Mouse (Mus musculus) gastrocnemius, postnatal 36 days (tissue): Measurements from ENCODE around the gene Strn. TPM values are rescaled to one million over a fixed set of nuclear protein-coding genes. Genes with fewer than 3 reads are reported as not detected.
"Not testable (repeated sequence)": the region's sequence is repeated elsewhere in the genome, so short reads cannot be mapped to it uniquely, and the experiment has no call there.

Experiments used
- DNase-seq, 2 experiments: peaks; one replicate each; pipeline ENCODE4 v3.0.0; 2022
- intact Hi-C: fragments of 180-260 bp; cut with DNase I; formaldehyde crosslinking; loops from one replicate; pipeline ENCODE4 v1.15.1; 2025
- total RNA-seq, 2 experiments: library from RNA; stranded (reverse); gene quantifications; 2 replicates each; pipeline ENCODE4 v1.2.3; 2021

Gene Strn
- total RNA-seq, 2 experiments from 2014 or later, result 5.1 to 6.1 TPM

DNA sequence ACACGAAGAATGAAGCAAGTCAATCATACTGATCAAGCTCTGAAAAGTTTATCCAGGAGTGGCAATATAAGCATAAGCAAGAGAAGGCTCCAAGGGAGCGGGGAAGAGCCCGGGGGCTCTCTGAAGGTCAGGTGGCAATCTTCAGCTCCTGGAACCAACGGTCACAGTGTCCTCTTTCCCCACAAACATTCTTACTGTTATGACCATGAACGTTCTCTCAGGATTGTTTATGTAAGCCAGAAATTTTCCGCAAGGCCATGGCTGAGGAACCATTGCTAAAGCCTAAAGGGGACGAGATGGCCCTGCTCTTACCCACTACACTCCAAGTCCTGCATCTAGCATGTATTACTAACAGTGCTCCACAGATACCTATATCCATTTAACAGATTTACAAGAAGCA lies 15.3 kb downstream of the Strn start:
- no peak for DNase-seq
- intact Hi-C loops, result no loop called here

DNA sequence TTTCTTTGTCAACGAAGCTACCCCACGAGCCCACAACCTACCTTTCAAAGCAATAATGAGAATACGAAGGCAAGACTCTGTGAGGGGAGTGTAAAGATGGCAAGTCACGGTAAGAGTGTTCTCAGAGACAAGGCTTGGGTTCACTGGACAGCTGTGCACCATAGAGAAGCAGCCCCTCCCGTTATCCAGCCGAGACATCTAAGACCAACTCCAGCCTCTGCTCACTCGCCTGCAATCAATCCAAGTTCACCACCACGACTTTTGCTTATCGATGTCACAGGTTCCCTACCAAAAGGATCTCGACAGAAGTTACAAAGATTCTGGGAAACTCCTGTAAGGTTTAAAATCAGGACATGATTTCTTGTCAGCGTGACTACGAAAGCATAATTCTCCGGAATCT lies 17.9 kb downstream of the Strn start:
- no peak for DNase-seq
- intact Hi-C loops, result no loop called here

- no peak for DNase-seq
- intact Hi-C loops, result no loop called here
Observed at GRCm38 (mm10) chr17:78710258-78710657, 26.7 kb downstream of the Strn start.

- intact Hi-C loops, result no loop called here
Observed at GRCm38 (mm10) chr17:78708422-78708821, 28.6 kb downstream of the Strn start.

DNA sequence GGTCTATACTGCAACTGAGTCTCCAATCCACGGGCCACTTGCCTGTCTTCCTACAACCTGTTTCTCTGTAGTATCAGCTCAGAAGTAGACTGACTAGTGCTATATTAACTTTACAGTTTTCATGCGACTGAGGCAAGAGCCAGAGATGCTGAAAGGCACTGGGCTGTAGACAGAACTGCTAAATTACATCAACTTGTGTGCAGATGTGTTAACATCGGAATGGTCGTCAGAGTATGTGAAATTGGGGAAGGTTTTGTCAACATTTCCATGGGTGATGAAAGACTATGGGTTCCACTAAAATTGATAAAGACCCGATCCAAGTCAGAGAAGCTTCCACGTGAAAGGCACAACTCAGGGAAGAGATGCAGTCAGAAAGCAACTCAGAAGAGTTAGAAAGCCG lies 34.0 kb downstream of the Strn start:
- intact Hi-C loops, result no loop called here
- DNase-seq, result no peak

More at GRCm38 (mm10) chr17:78708422-78708821, 28.6 kb downstream of the Strn start:
- DNase-seq, result no peak

- intact Hi-C loops, result no loop called here
Observed at GRCm38 (mm10) chr17:78698965-78699364, 38.0 kb downstream of the Strn start.

GRCm38 (mm10) chr17:78697462-78697861 lies 39.5 kb downstream of the Strn start:
- intact Hi-C loops, result no loop called here
- DNase-seq, result no peak

More at GRCm38 (mm10) chr17:78698965-78699364, 38.0 kb downstream of the Strn start:
- no peak for DNase-seq

DNA sequence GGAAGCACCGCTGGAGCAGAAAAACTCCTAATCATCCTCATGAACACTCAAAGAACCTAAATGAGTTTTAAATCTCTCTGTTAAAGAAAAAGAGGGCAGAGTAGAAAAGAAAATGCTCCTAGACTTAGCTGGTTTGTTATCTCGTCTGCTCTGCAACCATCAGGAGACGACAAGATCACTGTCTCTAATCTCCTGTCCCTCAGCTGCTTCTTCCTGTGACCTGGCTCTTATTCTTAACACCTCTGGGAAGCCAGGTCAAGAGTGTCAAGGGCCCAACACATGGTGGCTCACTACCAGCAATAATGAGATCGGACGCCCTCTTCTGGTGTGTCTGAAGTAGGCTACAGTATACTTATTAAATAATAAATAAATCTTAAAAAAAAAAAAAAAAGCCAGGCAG lies 40.1 kb downstream of the Strn start:
- intact Hi-C loops, result no loop called here
- no peak for DNase-seq

DNA sequence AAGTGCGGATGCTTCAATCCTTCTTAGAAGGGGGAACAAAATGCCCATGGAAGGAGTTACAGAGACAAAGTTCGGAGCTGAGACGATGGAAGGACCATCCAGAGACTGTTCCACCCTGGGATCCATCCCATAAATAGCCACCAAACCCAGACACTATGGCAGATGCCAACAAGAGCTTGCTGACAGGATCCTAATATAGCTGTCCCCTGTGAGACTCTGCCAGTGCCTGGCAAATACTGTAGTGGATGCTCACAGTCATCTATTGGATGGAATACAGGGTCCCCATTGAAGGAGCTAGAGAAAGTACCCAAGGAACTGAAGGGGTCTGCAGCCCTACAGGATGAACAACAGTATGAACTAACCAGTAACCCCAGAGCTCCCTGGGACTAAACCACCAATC lies 47.8 kb downstream of the Strn start:
- DNase-seq, intact Hi-C loops: not testable (repeated sequence)

DNA sequence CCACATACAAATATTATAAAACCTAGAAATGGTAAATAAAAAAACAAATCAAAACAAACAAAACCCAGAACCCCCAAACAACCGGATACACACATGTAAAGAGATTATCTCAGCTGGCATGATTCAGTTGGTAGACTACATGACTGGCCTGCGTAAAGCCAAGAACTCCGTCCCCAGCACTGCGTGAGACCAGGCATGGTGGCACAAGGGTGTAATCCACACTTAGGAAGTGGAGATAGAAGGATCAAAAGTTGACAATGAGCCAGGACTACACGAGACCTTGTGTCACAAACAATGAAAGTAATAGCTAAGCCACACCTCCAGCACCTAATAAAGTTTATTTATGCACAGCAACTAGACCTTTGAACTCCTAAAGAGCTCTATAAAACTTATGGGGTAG lies 49.0 kb downstream of the Strn start:
- intact Hi-C loops, result no loop called here

DNA sequence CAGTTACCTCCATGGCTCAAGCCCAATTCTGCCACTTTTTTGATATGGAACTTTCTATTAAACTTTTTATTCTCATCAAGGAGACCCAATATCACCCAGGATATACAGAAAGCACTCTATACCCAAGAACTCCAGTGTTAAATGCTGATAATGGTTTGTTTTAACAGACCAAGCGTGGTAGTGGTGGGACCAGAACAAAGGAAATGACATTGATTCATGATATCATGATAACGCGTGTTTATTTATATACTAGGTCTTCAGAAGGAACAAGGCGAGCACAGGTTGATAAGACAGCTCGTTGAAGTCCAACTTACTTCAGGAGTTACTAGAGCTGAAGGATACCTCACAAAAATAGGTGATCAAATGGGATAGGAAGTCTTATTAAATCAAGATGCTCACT lies 52.0 kb downstream of the Strn start:
- intact Hi-C loops, result no loop called here
- DNase-seq, result no peak

More for the DNA sequence above, 49.0 kb downstream of the Strn start:
- DNase-seq, result no peak

- intact Hi-C loops, result no loop called here
Observed at GRCm38 (mm10) chr17:78682351-78682750, 54.6 kb downstream of the Strn start.

GRCm38 (mm10) chr17:78679503-78679902 lies 57.5 kb downstream of the Strn start:
- no peak for DNase-seq
- intact Hi-C loops, result no loop called here

More at GRCm38 (mm10) chr17:78682351-78682750, 54.6 kb downstream of the Strn start:
- no peak for DNase-seq

DNA sequence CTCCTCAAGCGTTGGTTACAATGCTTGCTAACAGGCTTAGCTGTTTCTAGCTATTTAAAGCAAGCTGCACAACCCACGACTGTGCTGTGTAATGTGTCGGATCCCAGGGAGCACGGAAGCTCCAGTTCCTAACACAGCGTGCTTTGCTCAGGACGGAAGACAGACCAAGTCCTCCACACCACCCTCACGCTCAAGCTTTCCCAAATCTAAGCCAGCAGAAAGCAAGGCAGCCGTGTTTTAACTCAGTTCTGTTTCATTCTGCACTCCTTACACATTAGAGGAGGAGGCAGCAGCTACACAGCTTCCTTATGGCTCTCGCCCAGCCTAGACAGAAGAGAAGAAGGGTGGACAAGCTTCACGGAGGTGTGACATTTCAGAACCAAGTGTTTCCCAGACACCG lies 60.2 kb downstream of the Strn start:
- DNase-seq, result no peak

GRCm38 (mm10) chr17:78664962-78665545 lies 71.9 kb downstream of the Strn start:
- no peak for DNase-seq
- intact Hi-C loops, result no loop called here

More for the DNA sequence above, 60.2 kb downstream of the Strn start:
- intact Hi-C loops, result no loop called here

- intact Hi-C loops, result no loop called here
- no peak for DNase-seq
Observed at GRCm38 (mm10) chr17:78654841-78655240, 82.2 kb downstream of the Strn start.

DNA sequence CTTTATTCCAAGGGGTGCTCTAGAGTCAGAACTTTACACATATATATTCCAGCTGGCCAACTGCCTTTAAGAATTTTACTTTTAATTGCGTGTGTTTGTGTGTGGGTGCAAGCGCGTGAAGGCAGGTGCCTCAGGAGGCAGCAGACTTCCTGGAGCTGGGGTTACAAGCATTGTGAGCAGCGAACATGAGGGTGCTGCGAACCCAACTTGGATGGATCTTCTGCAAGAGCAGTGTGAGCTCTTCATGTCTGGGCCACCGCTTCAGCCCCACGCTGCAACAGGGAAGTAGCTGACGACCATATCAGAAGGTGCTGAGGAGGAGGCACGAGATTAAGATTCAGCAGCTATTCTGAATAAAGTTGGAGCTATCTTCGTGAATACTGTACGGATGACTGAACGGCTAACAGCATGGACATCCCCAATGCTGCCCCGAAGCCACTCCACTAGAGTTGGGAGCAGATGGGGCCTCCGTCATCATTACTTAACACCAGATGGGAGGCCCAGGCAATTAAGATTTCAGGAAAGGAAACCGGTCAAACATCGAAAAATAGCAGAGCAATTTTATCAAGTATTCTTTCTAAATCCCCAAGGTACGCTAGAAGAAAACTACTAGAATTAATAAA lies 93.0 kb downstream of the Strn start:
- no peak for DNase-seq
- intact Hi-C loops, result no loop called here

GRCm38 (mm10) chr17:78642259-78642658 lies 94.7 kb downstream of the Strn start:
- intact Hi-C loops, result no loop called here
- DNase-seq, result no peak

GRCm38 (mm10) chr17:78640387-78640786 lies 96.6 kb downstream of the Strn start:
- intact Hi-C loops, result no loop called here
- no peak for DNase-seq

DNA sequence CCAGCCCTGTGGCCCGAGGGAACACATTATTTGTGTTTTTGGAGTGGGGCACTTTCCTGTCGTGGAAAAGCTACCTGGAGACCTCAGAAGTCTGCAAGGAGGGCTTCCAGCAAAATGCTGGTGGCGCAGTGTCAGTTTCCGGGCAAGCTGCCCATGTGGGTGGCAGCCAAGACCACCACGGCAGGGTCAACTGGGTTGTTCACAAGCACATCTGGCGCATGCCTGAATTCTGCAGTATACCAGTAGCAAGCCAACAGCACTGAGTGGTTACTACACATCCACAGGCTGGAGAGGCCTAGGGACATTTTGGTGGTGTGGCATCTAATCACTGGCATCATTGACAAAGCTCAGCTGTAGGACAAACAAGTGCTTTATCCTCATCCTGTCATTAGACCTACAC lies 97.9 kb downstream of the Strn start:
- intact Hi-C loops, result no loop called here
- DNase-seq, result no peak

DNA sequence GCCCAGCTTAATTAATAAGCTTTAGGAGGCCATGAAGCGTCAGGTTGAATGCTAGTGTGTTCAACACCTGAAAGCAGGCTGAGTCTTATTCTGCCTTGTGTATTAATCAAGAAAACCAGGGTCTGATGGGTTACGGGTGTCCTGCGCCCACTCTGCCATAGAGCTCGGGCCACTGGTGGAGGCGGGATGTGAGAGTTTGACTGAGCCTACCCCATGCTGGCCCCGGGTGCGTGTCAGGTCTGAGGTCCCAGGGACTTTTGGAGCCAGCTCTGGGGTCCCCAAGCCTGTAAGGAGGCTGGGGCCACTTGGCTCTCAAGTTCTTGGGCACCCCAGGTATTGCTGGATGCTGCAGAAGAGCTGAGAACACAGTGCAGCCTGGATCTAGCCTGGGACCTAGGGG lies 99.9 kb downstream of the Strn start:
- no peak for DNase-seq
- intact Hi-C loops, result no loop called here

- intact Hi-C loops, result no loop called here
- DNase-seq, result no peak
Observed at GRCm38 (mm10) chr17:78635616-78636015, 101.4 kb downstream of the Strn start.
